Mouse (Mus musculus) myocyte (in vitro differentiated cells): ENCODE data around the gene Ctbp1.

Experiments
- CEBPB ChIP-seq: IDR thresholded peaks from 2 replicates; pipeline ENCODE4 v1.6.1; 2011; ENCODE audit warnings: mild to moderate bottlenecking, moderate library complexity; ENCODE audit not compliant: poor library complexity, insufficient read depth, severe bottlenecking
- E2F4 ChIP-seq: IDR thresholded peaks from one replicate; pipeline ENCODE4 v1.6.1; 2011; ENCODE audit warnings: mild to moderate bottlenecking, control low read depth, moderate library complexity; ENCODE audit not compliant: insufficient read depth
- MAX ChIP-seq: IDR thresholded peaks from one replicate; pipeline ENCODE4 v1.6.1; 2011; ENCODE audit warnings: low read depth, mild to moderate bottlenecking, control low read depth
- MYOD1 ChIP-seq, 3 experiments: IDR thresholded peaks; one replicate each; pipeline ENCODE4 v1.6.1; 2011; ENCODE audit warnings: control low read depth in 2 of 3, low read depth in 2 of 3, mild to moderate bottlenecking in 2 of 3, moderate library complexity in 1 of 3; ENCODE audit not compliant: insufficient read length in 2 of 3, control insufficient read depth in 1 of 3
- MYOG ChIP-seq, 3 experiments: IDR thresholded peaks; one replicate each; pipeline ENCODE4 v1.6.1; 2011; ENCODE audit warnings: control low read depth in 2 of 3, low read depth in 2 of 3, mild to moderate bottlenecking in 2 of 3; ENCODE audit not compliant: insufficient read length in 2 of 3, control insufficient read depth in 1 of 3, insufficient read depth in 1 of 3
- POLR2A ChIP-seq: IDR thresholded peaks from one replicate; pipeline ENCODE4 v1.6.1; 2011; ENCODE audit warnings: low read depth, mild to moderate bottlenecking, control low read depth, moderate library complexity; ENCODE audit not compliant: insufficient read length
- POLR2AphosphoS2 ChIP-seq: IDR thresholded peaks from one replicate; pipeline ENCODE4 v1.6.1; 2011; ENCODE audit warnings: low read depth, control low read depth; ENCODE audit not compliant: insufficient read length
- REST ChIP-seq: IDR thresholded peaks from one replicate; pipeline ENCODE4 v1.6.1; 2011; ENCODE audit warnings: mild to moderate bottlenecking, control low read depth, moderate library complexity; ENCODE audit not compliant: insufficient read depth, insufficient read length
- SRF ChIP-seq: IDR thresholded peaks from one replicate; pipeline ENCODE4 v1.6.1; 2011; ENCODE audit warnings: low read depth; ENCODE audit not compliant: control insufficient read depth, insufficient read length
- TCF12 ChIP-seq: IDR thresholded peaks from one replicate; pipeline ENCODE4 v1.6.1; 2011; ENCODE audit warnings: mild to moderate bottlenecking, control low read depth; ENCODE audit not compliant: poor library complexity, insufficient read depth, severe bottlenecking
- USF1 ChIP-seq: IDR thresholded peaks from one replicate; pipeline ENCODE4 v1.6.1; 2011; ENCODE audit warnings: low read depth, mild to moderate bottlenecking, control low read depth, moderate library complexity

GRCm38 (mm10) chr5:33201697-33202096, 73.1 kb downstream of the Ctbp1 start:
- no peak for TF ChIP-seq MYOG (IDR thresholded peaks at IDR 0.05; ENCODE audit: control insufficient read depth in 1 of 3, insufficient read depth in 1 of 3, insufficient read length in 2 of 3, low read depth in 2 of 3)
- TF ChIP-seq POLR2A, result no peak
- no peak for TF ChIP-seq POLR2AphosphoS2
- no peak for TF ChIP-seq E2F4
- no peak for TF ChIP-seq MAX
- no peak for TF ChIP-seq SRF
- TF ChIP-seq USF1, result no peak
- TF ChIP-seq TCF12, result no peak
- no peak for TF ChIP-seq MYOD1 (IDR thresholded peaks at IDR 0.05; ENCODE audit: control insufficient read depth in 1 of 3, insufficient read length in 2 of 3, low read depth in 2 of 3)
- TF ChIP-seq CEBPB, result no peak
- no peak for TF ChIP-seq REST
